Mouse (Mus musculus) intestine, embryonic 15.5 days (tissue): ENCODE data around the gene Aig1. TPM values are rescaled to one million over a fixed set of nuclear protein-coding genes. Genes with fewer than 3 reads are reported as not detected.

Experiments used
- ATAC-seq: fragments of 200-750 bp; cut with Nextera tagmentation; 2 replicates; pipeline ENCODE4 v1.8.0; 2017; ENCODE audit warnings: moderate TSS enrichment, moderate library complexity
- H3K27ac ChIP-seq: fragments of 300-500 bp; sonication (generic); 2 replicates; pipeline ENCODE4 v1.5.1; 2015; ENCODE audit warnings: mild to moderate bottlenecking, inconsistent platforms
- H3K27me3 ChIP-seq: fragments of 300-500 bp; sonication (generic); replicated peaks from 2 replicates; pipeline ENCODE4 v1.6.1; 2015; ENCODE audit warnings: inconsistent platforms
- H3K36me3 ChIP-seq: fragments of 300-500 bp; sonication (generic); 2 replicates; pipeline ENCODE4 v1.6.1; 2015; ENCODE audit warnings: inconsistent platforms
- H3K4me1 ChIP-seq: fragments of 300-500 bp; sonication (generic); replicated peaks from 2 replicates; pipeline ENCODE4 v1.6.1; 2015; ENCODE audit warnings: inconsistent platforms
- H3K4me2 ChIP-seq: fragments of 300-500 bp; sonication (generic); replicated peaks from 2 replicates; pipeline ENCODE4 v1.6.1; 2015; ENCODE audit warnings: mild to moderate bottlenecking, inconsistent platforms
- H3K4me3 ChIP-seq: fragments of 300-500 bp; sonication (generic); replicated peaks from 2 replicates; pipeline ENCODE4 v1.5.1; 2015; ENCODE audit warnings: inconsistent platforms
- H3K9ac ChIP-seq: fragments of 300-500 bp; sonication (generic); 2 replicates; pipeline ENCODE4 v1.6.1; 2015; ENCODE audit warnings: inconsistent platforms
- H3K9me3 ChIP-seq: fragments of 300-500 bp; sonication (generic); 2 replicates; pipeline ENCODE4 v1.6.1; 2016; ENCODE audit warnings: inconsistent platforms
- WGBS: fragments of 180-500 bp; shearing (Covaris S2); methylation state at CpG from one replicate; pipeline ENCODE4 v1.1.7; 2015; 5-methylcytosine and 5-hydroxymethylcytosine counted together
- polyA plus RNA-seq: library from polyadenylated mRNA; unstranded; fragments of >200 nt; fragmentation: Nextera tagmentation; extraction: Ambion mirVana; gene quantifications from 2 replicates; pipeline ENCODE4 v1.2.1, GENCODE M21; 2015

Aig1 gene
- polyA plus RNA-seq, 1 experiment from 2014 or later, result 82.3 TPM

- Histone ChIP-seq H3K4me2 (no peak overlapping the region), H3K9me3 (no peaks in the 10 kb centered on the region), H3K27me3 (no peaks in the 10 kb centered on the region), H3K36me3 (no peaks in the 10 kb centered on the region), H3K4me1 (no peaks in the 10 kb centered on the region), H3K4me3 (no peak overlapping the region), H3K9ac (no peak overlapping the region), H3K27ac (no peak overlapping the region)
- ATAC-seq, result no peak
- 56% methylated on average over 2 of the region's 2 CpGs for WGBS
Measured at GRCm38 (mm10) chr10:13763151-13763550, 105.6 kb downstream of the Aig1 start.

GRCm38 (mm10) chr10:13754712-13755111 is 114.1 kb downstream of the Aig1 start:
- no peak overlapping the region for H3K9ac ChIP-seq

GRCm38 (mm10) chr10:13753777-13754176 is 115.0 kb downstream of the Aig1 start:
- WGBS, result 62% methylated on average over 5 of the region's 5 CpGs
- H3K9me3 ChIP-seq, result no peaks in the 10 kb centered on the region
- no peak overlapping the region for H3K9ac ChIP-seq
- no peak overlapping the region for H3K4me2 ChIP-seq
- no peak overlapping the region for H3K27ac ChIP-seq
- H3K27me3 ChIP-seq, result no peaks in the 10 kb centered on the region
- ATAC-seq, result no peak
- no peaks in the 10 kb centered on the region for H3K36me3 ChIP-seq
- H3K4me3 ChIP-seq, result no peak overlapping the region
- H3K4me1 ChIP-seq, result no peaks in the 10 kb centered on the region

More at GRCm38 (mm10) chr10:13754712-13755111, 114.1 kb downstream of the Aig1 start:
- Histone ChIP-seq H3K4me3 (no peak overlapping the region), H3K27ac (no peak overlapping the region), H3K9me3 (no peaks in the 10 kb centered on the region), H3K27me3 (no peaks in the 10 kb centered on the region), H3K36me3 (no peaks in the 10 kb centered on the region), H3K4me1 (no peaks in the 10 kb centered on the region), H3K4me2 (no peak overlapping the region)
- no peak for ATAC-seq
- 100% methylated on average over 1 of the region's 1 CpGs for WGBS

GRCm38 (mm10) chr10:13739494-13740140 is 129.2 kb downstream of the Aig1 start:
- Histone ChIP-seq H3K9me3 (no peaks in the 10 kb centered on the region), H3K9ac (no peak overlapping the region), H3K4me2 (no peak overlapping the region), H3K36me3 (no peaks in the 10 kb centered on the region), H3K4me1 (no peaks in the 10 kb centered on the region), H3K27ac (no peak overlapping the region), H3K4me3 (no peak overlapping the region), H3K27me3 (no peaks in the 10 kb centered on the region)
- WGBS, result 92% methylated on average over 18 of the region's 18 CpGs
- no peak for ATAC-seq

GRCm38 (mm10) chr10:13730039-13730748 is 138.6 kb downstream of the Aig1 start:
- H3K9ac ChIP-seq, result no peak overlapping the region
- H3K4me3 ChIP-seq, result no peak overlapping the region
- 93% methylated on average over 4 of the region's 4 CpGs for WGBS
- H3K27me3 ChIP-seq, result no peaks in the 10 kb centered on the region
- H3K4me1 ChIP-seq, result no peaks in the 10 kb centered on the region
- ATAC-seq, result no peak
- no peak overlapping the region for H3K27ac ChIP-seq
- H3K9me3 ChIP-seq, result no peaks in the 10 kb centered on the region
- H3K4me2 ChIP-seq, result no peak overlapping the region
- no peaks in the 10 kb centered on the region for H3K36me3 ChIP-seq

GRCm38 (mm10) chr10:13727676-13728075 is 141.1 kb downstream of the Aig1 start:
- Histone ChIP-seq H3K27ac (no peak overlapping the region), H3K27me3 (no peaks in the 10 kb centered on the region), H3K4me2 (no peak overlapping the region), H3K9me3 (no peaks in the 10 kb centered on the region), H3K4me3 (no peak overlapping the region), H3K4me1 (no peaks in the 10 kb centered on the region), H3K9ac (no peak overlapping the region), H3K36me3 (no peaks in the 10 kb centered on the region)
- WGBS, result 75% methylated on average over 6 of the region's 6 CpGs
- ATAC-seq, result no peak

- Histone ChIP-seq H3K9ac (no peak overlapping the region), H3K4me2 (no peak overlapping the region), H3K4me1 (no peaks in the 10 kb centered on the region), H3K27ac (no peak overlapping the region), H3K27me3 (no peaks in the 10 kb centered on the region), H3K36me3 (no peaks in the 10 kb centered on the region), H3K9me3 (no peaks in the 10 kb centered on the region), H3K4me3 (no peak overlapping the region)
- no peak for ATAC-seq
- WGBS, result 94% methylated on average over 2 of the region's 2 CpGs
Measured at GRCm38 (mm10) chr10:13726206-13726605, 142.6 kb downstream of the Aig1 start.

- no peak overlapping the region for H3K9ac ChIP-seq
- H3K9me3 ChIP-seq, result no peaks in the 10 kb centered on the region
- no peaks in the 10 kb centered on the region for H3K4me1 ChIP-seq
- no peak overlapping the region for H3K4me3 ChIP-seq
- H3K4me2 ChIP-seq, result no peak overlapping the region
- 91% methylated on average over 3 of the region's 3 CpGs for WGBS
- no peaks in the 10 kb centered on the region for H3K36me3 ChIP-seq
- ATAC-seq, result no peak
- no peaks in the 10 kb centered on the region for H3K27me3 ChIP-seq
- no peak overlapping the region for H3K27ac ChIP-seq
Measured at GRCm38 (mm10) chr10:13725276-13725675, 143.5 kb downstream of the Aig1 start.

- Histone ChIP-seq H3K4me3 (no peak overlapping the region), H3K27ac (no peak overlapping the region), H3K36me3 (no peaks in the 10 kb centered on the region), H3K9ac (no peak overlapping the region), H3K9me3 (no peaks in the 10 kb centered on the region), H3K27me3 (no peaks in the 10 kb centered on the region), H3K4me1 (0 out of 2 replicates have a peak, but pooled peaks cover 2% of the 10 kb centered on the region), H3K4me2 (no peak overlapping the region)
- WGBS, result 57% methylated on average over 2 of the region's 2 CpGs
- no peak for ATAC-seq
Measured at GRCm38 (mm10) chr10:13716132-13716531, 152.6 kb downstream of the Aig1 start.

GRCm38 (mm10) chr10:13715584-13715983 is 153.2 kb downstream of the Aig1 start:
- ATAC-seq, result no peak
- no peak overlapping the region for H3K4me2 ChIP-seq
- no peaks in the 10 kb centered on the region for H3K27me3 ChIP-seq
- 0 out of 2 replicates have a peak, but pooled peaks cover 2% of the 10 kb centered on the region for H3K4me1 ChIP-seq
- H3K27ac ChIP-seq, result no peak overlapping the region
- no peak overlapping the region for H3K9ac ChIP-seq
- WGBS, result 92% methylated on average over 6 of the region's 6 CpGs
- no peaks in the 10 kb centered on the region for H3K9me3 ChIP-seq
- no peak overlapping the region for H3K4me3 ChIP-seq
- H3K36me3 ChIP-seq, result no peaks in the 10 kb centered on the region

- H3K36me3 ChIP-seq, result no peaks in the 10 kb centered on the region
- H3K4me2 ChIP-seq, result no peak overlapping the region
- H3K4me1 ChIP-seq, result 0 out of 2 replicates have a peak, but pooled peaks cover 2% of the 10 kb centered on the region
- H3K4me3 ChIP-seq, result no peak overlapping the region
- ATAC-seq, result no peak
- 66% methylated on average over 7 of the region's 7 CpGs for WGBS
- no peak overlapping the region for H3K9ac ChIP-seq
- H3K9me3 ChIP-seq, result no peaks in the 10 kb centered on the region
- no peaks in the 10 kb centered on the region for H3K27me3 ChIP-seq
- no peak overlapping the region for H3K27ac ChIP-seq
Measured at GRCm38 (mm10) chr10:13714920-13715293, 153.9 kb downstream of the Aig1 start.

- no peaks in the 10 kb centered on the region for H3K27me3 ChIP-seq
- H3K9me3 ChIP-seq, result no peaks in the 10 kb centered on the region
- no peak overlapping the region for H3K4me2 ChIP-seq
- no peak for ATAC-seq
- no peaks in the 10 kb centered on the region for H3K36me3 ChIP-seq
- H3K4me3 ChIP-seq, result no peak overlapping the region
- no peak overlapping the region for H3K27ac ChIP-seq
- WGBS, result 52% methylated on average over 9 of the region's 9 CpGs
- H3K9ac ChIP-seq, result no peak overlapping the region
- H3K4me1 ChIP-seq, result 0 out of 2 replicates have a peak, but pooled peaks cover 2% of the 10 kb centered on the region
Measured at GRCm38 (mm10) chr10:13714199-13714919, 154.4 kb downstream of the Aig1 start.
